Mouse (Mus musculus) lung, embryonic 16.5 days (tissue): Measurements from ENCODE around the gene Cfap43. TPM values are rescaled to one million over a fixed set of nuclear protein-coding genes. Genes with fewer than 3 reads are reported as not detected.

Source experiments
- ATAC-seq: fragments of 200-750 bp; cut with Nextera tagmentation; 2 replicates; pipeline ENCODE4 v1.8.0; 2017; ENCODE audit warnings: low read depth, mild to moderate bottlenecking, moderate library complexity
- H3K27ac ChIP-seq: fragments of 300-500 bp; sonication (generic); 2 replicates; pipeline ENCODE4 v1.5.1; 2014; ENCODE audit warnings: mild to moderate bottlenecking, control low read depth, low read length
- H3K27me3 ChIP-seq: fragments of 300-500 bp; sonication (generic); 2 replicates; pipeline ENCODE4 v1.6.1; 2014; ENCODE audit warnings: low read depth, low read length, mixed read lengths; ENCODE audit not compliant: control insufficient read depth, insufficient read depth
- H3K36me3 ChIP-seq: fragments of 300-500 bp; sonication (generic); 2 replicates; pipeline ENCODE4 v1.6.1; 2014; ENCODE audit warnings: low read length; ENCODE audit not compliant: control insufficient read depth, insufficient read depth
- H3K4me1 ChIP-seq: fragments of 300-500 bp; sonication (generic); replicated peaks from 2 replicates; pipeline ENCODE4 v1.6.1; 2014; ENCODE audit warnings: low read length, mixed read lengths; ENCODE audit not compliant: control insufficient read depth, insufficient read depth
- H3K4me2 ChIP-seq: fragments of 300-500 bp; sonication (generic); 2 replicates; pipeline ENCODE4 v1.6.1; 2014; ENCODE audit warnings: low read depth, low read length, control low read depth
- H3K4me3 ChIP-seq: fragments of 300-500 bp; sonication (generic); 2 replicates; pipeline ENCODE4 v1.5.1; 2014; ENCODE audit warnings: mild to moderate bottlenecking, low read length, control low read depth
- H3K9ac ChIP-seq: fragments of 300-500 bp; sonication (generic); 2 replicates; pipeline ENCODE4 v1.6.1; 2014; ENCODE audit warnings: low read length, control low read depth
- H3K9me3 ChIP-seq: fragments of 300-500 bp; sonication (generic); 2 replicates; pipeline ENCODE4 v1.6.1; 2016; ENCODE audit warnings: low read length; ENCODE audit not compliant: control insufficient read depth
- WGBS: fragments of 180-500 bp; shearing (Covaris S2); extraction: QIAGEN DNeasy Blood & Tissue Kit; methylation state at CpG from one replicate; pipeline ENCODE4 v1.1.7; 2014; 5-methylcytosine and 5-hydroxymethylcytosine counted together
- polyA plus RNA-seq: library from polyadenylated mRNA; unstranded; fragments of >200 nt; fragmentation: Nextera tagmentation; extraction: Ambion mirVana; gene quantifications from 2 replicates; pipeline ENCODE4 v1.2.1, GENCODE M21; 2015

Gene Cfap43
- polyA plus RNA-seq, 1 experiment from 2014 or later = 1.7 TPM

DNA sequence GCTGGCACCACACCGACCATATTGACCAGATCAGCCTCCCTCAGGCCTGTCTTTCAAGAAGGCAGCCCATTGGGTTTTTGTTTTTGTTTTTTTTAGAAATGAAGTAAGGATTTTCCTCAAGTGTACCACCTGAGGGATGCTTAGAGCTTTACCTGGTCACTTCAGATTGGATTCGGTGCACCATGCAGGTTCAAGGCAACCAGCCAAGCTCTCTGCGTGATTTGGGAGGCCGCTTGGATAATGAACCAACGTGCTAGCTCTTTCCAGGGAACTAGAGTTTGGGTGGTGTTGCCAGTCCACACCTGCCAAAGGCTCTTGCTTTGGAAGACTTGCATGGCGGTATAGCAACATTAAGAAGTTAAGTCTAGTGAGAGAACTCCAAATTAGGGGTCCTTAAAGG, 26.0 kb downstream of the Cfap43 start:
- no peaks in the 10 kb centered on the region for H3K27me3 ChIP-seq
- WGBS = 92% methylated on average over 6 of the region's 6 CpGs
- no peak overlapping the region for H3K9ac ChIP-seq
- H3K36me3 ChIP-seq = peaks cover 16% of the 10 kb centered on the region
- no peak overlapping the region for H3K27ac ChIP-seq
- no peak overlapping the region for H3K4me2 ChIP-seq
- H3K4me1 ChIP-seq = peaks cover 27% of the 10 kb centered on the region
- H3K9me3 ChIP-seq = no peaks in the 10 kb centered on the region
- H3K4me3 ChIP-seq = no peak overlapping the region
- ATAC-seq = no peak

DNA sequence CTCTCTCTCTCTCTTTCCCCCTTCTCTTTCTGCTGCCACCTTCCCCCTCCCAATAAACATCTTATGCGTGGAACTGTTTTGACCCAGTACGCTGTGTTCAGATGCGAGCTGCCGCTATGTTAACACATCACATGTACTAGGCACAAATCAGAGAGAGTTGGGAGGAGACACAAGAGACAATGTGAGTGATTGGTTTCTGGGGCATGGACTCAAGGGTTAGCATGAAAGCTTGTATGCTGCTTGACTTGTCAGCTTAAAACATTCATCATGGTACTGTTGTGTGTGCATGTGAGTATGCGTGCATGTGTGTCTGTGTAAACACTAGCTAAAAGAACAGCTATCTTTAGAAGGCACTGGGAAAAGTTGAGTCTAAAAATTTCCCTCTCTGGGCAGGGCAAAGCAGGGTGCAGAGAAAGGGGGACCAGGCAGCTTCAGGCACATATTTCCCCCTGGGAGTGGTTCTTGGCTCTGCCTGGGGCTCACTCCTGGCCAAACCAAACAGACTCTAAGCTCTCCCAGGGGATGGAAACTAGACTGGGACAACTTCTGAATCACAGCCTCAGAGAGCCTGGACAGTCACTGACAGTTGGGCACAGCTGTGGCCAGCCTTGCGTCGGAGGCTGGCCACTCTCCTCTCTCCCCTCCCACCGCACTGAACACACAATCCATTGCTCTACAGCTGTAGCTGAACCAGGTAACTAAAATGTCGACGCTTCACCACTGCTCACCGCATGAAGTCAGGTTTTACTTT, 27.4 kb downstream of the Cfap43 start:
- ATAC-seq = peak; percentile 86
- H3K4me2 ChIP-seq = 0 out of 2 replicates have a peak overlapping the region, but pooled peaks have one; percentile 18
- no peak overlapping the region for H3K9ac ChIP-seq
- H3K36me3 ChIP-seq = peaks cover 12% of the 10 kb centered on the region; the same call in 1 of the 2 replicates
- 43% methylated on average over 11 of the region's 11 CpGs for WGBS
- no peak overlapping the region for H3K4me3 ChIP-seq
- peaks cover 29% of the 10 kb centered on the region for H3K4me1 ChIP-seq
- H3K9me3 ChIP-seq = no peaks in the 10 kb centered on the region
- H3K27me3 ChIP-seq = no peaks in the 10 kb centered on the region
- peak overlapping the region; percentile 63 for H3K27ac ChIP-seq

DNA sequence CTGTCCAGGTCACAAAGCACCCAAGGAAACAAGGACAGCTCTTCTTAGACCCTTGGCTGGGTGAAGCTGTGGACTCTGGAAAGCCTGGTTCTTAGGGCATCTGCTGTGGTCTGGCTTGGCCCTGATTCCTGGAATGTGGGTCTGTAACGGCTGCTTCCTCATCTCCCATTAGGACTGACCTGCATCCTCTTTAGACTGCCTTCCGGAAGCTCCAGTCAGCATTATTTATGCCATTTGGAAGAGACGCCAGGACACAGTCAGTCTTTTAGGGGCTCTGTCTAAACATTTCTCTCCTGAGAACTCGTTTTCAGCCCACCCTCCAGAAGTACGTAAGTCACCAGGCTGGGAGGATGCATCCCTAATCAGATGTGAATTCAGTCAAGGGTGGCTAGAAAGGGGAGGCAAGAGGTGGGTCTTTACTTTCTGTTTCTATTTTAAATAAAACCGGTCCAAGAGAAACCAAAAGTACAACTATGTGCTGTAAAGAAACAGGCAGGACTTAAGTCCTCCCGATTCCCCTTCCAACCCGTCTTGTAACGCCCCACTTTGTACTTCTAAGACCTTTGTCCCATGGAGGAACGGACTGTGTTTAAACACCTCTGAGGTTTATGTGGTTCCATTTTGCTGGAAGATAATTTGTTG, 28.5 kb downstream of the Cfap43 start:
- 27% methylated on average over 10 of the region's 10 CpGs for WGBS
- Histone ChIP-seq H3K27me3 (no peaks in the 10 kb centered on the region), H3K4me1 (peaks cover 40% of the 10 kb centered on the region), H3K4me3 (peak overlapping the region; percentile 17), H3K9ac (no peak overlapping the region; the same call in 1 of the 2 replicates), H3K27ac (peak overlapping the region; percentile 63), H3K9me3 (no peaks in the 10 kb centered on the region), H3K4me2 (peak overlapping the region; percentile 18), H3K36me3 (peaks cover 5% of the 10 kb centered on the region; the same call in 1 of the 2 replicates)
- ATAC-seq = peak; percentile 18

DNA sequence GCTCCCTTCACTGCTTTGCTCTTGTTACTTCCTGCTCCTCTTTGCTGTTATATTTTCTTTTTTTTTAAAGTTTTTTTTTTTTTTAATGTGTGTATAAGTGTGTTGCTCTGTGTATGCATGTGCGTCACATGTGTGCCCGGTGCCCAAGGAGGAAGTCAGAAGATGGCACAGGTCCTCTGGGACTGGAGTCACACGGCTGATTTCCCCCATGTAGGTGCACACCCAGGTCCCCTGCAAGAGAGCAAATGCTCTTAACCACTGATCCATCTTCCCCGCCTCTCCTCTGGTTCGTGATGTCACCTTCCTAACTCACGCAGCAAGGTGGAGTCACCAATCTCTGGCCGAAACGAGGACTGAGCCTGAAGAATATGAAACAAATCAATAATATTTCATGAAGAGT, 31.1 kb downstream of the Cfap43 start:
- H3K27me3 ChIP-seq = no peaks in the 10 kb centered on the region
- H3K4me1 ChIP-seq = peaks cover 41% of the 10 kb centered on the region
- H3K9me3 ChIP-seq = no peaks in the 10 kb centered on the region
- H3K36me3 ChIP-seq = no peaks in the 10 kb centered on the region
- H3K9ac ChIP-seq = no peak overlapping the region
- no peak overlapping the region for H3K27ac ChIP-seq
- no peak overlapping the region for H3K4me2 ChIP-seq
- 92% methylated on average over 8 of the region's 8 CpGs for WGBS
- no peak for ATAC-seq
- no peak overlapping the region for H3K4me3 ChIP-seq

DNA sequence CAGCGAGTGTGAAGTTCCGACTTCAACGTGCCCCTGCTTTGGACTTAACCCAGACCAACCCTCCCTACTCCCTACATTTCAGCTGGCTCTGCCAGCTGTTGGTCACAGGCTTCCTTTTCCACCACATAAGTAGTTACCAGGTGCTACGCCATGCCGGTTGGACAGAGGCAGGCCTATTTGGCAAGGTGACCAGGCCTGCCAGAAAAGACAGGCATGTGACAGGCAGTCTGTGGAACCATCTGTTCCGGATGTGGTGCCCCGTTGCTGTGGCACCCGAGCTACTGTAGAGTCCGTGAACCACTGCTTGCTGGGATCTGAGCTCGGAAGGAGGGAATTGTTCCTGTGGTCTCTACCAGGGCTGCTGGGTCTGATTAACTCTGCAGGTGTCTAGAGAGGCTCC, 31.7 kb downstream of the Cfap43 start:
- H3K4me2 ChIP-seq = no peak overlapping the region
- no peaks in the 10 kb centered on the region for H3K9me3 ChIP-seq
- H3K27ac ChIP-seq = no peak overlapping the region
- H3K36me3 ChIP-seq = no peaks in the 10 kb centered on the region
- no peak overlapping the region for H3K4me3 ChIP-seq
- H3K4me1 ChIP-seq = peaks cover 36% of the 10 kb centered on the region
- H3K27me3 ChIP-seq = no peaks in the 10 kb centered on the region
- H3K9ac ChIP-seq = no peak overlapping the region
- 81% methylated on average over 10 of the region's 10 CpGs for WGBS
- no peak for ATAC-seq

DNA sequence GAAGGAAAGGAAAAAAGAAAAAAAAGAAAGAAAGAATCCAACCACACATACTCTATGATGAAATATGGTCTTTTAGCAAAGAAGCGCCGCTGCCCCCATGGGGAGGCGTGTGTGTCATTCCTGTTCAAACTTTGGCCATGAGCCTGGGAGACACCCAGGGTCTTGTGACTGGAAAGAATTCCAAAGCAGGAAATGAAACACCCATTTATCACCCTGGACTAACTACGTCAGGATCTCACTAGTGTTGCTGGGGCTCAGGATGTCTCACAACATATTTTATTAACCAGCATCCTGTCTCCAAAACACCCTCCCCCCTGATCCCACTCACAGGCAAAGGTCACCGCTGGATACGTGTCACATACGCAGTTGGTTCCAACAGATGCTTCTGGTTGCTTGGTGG, 32.5 kb downstream of the Cfap43 start:
- Histone ChIP-seq H3K27ac (no peak overlapping the region), H3K4me3 (no peak overlapping the region), H3K36me3 (no peaks in the 10 kb centered on the region), H3K4me2 (no peak overlapping the region), H3K27me3 (no peaks in the 10 kb centered on the region), H3K4me1 (peaks cover 28% of the 10 kb centered on the region), H3K9me3 (no peaks in the 10 kb centered on the region), H3K9ac (no peak overlapping the region)
- peak; percentile 66 for ATAC-seq
- 32% methylated on average over 7 of the region's 7 CpGs for WGBS

DNA sequence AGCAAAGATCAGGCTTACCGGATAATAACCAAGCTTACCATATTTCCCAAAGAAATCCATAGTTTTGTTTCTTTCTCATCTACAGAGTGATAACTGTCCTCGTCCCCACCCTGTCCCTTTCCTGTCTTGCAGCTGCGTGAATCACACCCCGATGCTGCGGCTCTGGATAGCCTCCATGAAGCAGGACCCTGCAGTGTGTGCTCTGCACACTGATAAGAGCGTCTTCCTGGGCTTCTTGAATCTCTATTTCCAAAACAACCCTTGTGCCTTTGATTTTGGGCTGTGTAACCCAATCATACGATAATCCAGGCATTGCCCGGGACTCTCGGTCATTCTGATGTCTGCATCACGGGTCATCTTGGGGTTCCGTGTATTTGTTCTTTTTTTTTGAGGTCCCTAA, 33.2 kb downstream of the Cfap43 start:
- H3K4me3 ChIP-seq = no peak overlapping the region

DNA sequence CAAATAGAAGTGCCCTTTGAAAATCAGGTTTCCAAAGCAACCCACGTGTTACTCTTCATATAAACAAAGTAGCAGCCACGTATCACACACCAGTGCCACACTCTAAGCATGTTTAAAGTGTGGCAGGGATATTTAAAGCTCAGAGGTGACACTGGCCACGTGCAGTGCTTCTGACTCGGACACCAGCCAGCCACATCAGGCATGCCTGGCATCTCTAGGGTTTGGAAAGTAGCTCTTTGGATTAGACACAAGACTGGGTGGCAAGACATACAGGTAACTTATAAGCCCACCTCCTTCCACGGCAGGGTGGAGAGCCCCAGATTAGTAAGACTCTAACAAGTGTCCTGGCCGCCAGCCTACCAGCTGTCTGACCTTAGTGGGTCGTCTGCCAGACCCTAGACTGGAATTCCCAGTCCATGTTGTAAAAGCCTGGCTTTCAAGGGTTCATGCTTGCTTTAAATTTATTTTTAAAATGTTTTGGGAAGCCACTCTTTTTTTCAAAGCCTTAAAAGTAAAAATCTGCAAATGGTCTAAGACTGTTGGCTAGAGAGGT, 33.8 kb downstream of the Cfap43 start:
- 41% methylated on average over 7 of the region's 7 CpGs for WGBS

More for the DNA sequence above, 33.2 kb downstream of the Cfap43 start:
- Histone ChIP-seq H3K27me3 (no peaks in the 10 kb centered on the region), H3K36me3 (no peaks in the 10 kb centered on the region), H3K9ac (no peak overlapping the region), H3K4me2 (no peak overlapping the region), H3K4me1 (peaks cover 21% of the 10 kb centered on the region), H3K27ac (no peak overlapping the region), H3K9me3 (no peaks in the 10 kb centered on the region)
- no peak for ATAC-seq
- WGBS = 59% methylated on average over 11 of the region's 11 CpGs

DNA sequence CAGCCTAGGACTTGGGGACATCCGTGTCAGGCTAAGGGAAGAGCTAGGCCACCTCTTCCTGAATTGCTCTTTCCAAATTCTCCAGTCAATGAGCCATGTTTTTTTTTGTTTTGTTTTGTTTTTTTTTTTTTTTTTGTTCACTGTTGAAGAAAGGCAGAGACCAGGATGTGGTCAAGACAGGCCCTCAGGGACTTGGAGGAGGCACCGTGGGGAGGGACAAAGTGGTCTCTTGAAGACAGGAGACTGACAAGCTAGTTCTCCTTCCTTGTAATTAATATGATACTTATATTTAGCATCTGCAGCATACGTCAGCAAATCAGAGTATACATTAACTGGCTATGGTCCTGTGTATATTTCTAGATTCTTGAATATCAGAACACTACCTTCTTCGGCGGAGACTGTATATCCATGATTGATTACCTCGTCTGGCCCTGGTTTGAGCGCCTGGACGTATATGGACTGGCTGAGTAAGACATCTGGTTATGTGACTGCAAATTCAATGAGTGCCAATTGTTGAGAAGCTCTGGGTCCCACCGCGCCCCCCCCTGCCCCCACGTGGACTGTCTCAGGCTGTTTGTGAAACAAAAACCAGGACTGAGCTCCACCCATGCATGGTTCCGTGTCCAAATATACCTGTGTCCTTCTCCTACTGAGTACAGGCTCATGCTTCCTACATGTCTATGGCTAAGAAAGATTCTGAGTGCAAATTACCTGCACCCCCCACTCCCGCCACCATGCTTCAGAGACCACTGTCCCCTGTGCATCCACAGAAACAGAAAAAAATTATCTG, 34.6 kb downstream of the Cfap43 start:
- Histone ChIP-seq H3K4me1 (peaks cover 13% of the 10 kb centered on the region), H3K27me3 (no peaks in the 10 kb centered on the region), H3K4me3 (no peak overlapping the region), H3K9ac (no peak overlapping the region), H3K9me3 (no peaks in the 10 kb centered on the region), H3K36me3 (no peaks in the 10 kb centered on the region), H3K27ac (no peak overlapping the region), H3K4me2 (no peak overlapping the region)
- no peak for ATAC-seq
- whole genome bisulfite sequencing = 77% methylated on average over 13 of the region's 13 CpGs

More for the DNA sequence above, 33.8 kb downstream of the Cfap43 start:
- Histone ChIP-seq H3K4me2 (no peak overlapping the region), H3K36me3 (no peaks in the 10 kb centered on the region), H3K4me1 (peaks cover 19% of the 10 kb centered on the region), H3K4me3 (no peak overlapping the region), H3K9ac (no peak overlapping the region), H3K27ac (no peak overlapping the region), H3K27me3 (no peaks in the 10 kb centered on the region), H3K9me3 (no peaks in the 10 kb centered on the region)
- ATAC-seq = no peak
